Mouse (Mus musculus) kidney, adult 11 months (tissue): ENCODE results near the gene Ubap2l.

Experiments
- DNase-seq: peaks from one replicate; pipeline ENCODE4 v3.0.0; 2022

The Ubap2l gene

DNA sequence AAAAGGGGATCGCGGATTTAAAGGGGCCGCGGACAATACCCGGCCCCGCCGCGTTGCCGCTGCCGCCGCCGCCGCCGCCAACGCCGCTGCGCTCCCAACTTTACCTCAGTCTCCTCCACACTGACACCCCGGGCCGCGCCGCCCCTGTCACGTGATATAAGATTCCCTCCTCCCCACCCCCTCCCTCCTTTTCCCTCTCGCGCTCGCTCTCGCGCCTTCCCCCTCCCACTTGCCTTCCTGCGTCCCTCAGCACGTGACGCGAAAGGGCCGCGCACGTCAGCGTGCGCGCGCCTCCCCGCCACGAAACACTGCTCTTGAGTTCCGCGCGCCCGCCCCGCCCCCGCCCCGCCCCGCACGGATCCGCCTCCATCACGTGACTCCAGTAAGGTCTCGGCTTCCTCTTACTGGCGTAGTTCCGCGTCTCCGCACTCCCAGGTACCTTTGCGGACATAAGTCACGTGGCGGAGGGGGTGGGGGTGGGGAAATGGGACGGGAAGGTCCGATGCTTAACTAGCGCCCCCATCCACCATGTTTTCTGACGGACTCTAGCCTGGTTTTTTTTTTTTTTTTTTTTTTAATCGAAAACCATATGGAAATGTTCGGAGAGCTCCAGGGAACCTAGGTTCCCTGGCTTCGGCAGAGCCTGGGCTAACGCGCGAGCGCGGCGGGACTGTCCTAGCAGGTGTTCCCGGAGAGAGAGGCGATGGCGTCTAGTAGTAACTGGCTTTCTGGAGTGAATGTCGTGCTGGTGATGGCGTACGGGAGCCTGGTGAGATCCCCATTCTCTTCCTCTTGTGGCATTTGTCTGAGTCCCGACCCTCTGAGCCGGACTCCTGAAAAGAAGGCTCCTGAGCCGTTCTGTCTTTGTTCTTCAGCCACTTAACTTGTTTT is at the start of gene Ubap2l:
Ubap2l (minus strand) TSS at position 278 of the 891 bp plus-strand sequence.
- peak; percentile 96 for DNase-seq

DNA sequence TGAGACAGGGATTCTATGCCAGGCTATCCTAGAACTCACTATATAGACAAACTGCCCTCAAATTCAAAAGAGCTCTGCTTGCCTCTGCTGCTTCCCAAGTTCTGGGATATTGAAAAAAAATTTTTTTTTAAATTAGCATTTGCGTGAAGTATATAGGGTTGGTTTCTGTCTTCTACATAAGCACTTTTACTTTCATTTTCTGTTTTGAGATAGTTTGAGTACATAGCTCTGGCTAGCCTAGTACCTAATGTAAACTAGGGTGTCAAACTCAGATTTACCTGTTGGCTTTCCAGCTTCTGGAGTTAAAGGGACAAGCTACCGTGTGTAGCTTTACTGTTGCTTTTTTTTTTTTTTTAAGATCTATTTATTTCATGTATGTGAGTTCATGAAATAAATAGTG is 49.2 kb upstream of the Ubap2l start:
- no peak for DNase-seq

DNA sequence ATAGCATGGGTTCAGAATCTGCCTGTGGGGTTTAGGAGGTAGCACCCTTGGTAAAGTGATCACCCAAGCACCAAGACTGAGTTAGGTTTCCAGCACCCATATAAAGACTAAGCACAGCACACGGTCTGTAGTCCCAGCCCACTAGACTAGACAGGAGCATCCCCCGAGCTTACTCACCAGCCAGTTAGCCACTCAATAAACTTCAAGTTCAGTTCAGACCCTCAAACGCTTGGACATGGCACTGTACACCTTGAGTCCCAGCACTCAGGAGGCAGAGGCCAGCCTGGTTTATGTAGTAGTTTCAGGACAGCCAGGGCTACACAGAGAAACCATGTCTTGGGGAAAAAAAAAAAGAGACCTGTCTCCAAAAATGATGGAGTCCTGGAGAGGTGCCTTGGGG is 48.6 kb upstream of the Ubap2l start:
- no peak for DNase-seq

DNA sequence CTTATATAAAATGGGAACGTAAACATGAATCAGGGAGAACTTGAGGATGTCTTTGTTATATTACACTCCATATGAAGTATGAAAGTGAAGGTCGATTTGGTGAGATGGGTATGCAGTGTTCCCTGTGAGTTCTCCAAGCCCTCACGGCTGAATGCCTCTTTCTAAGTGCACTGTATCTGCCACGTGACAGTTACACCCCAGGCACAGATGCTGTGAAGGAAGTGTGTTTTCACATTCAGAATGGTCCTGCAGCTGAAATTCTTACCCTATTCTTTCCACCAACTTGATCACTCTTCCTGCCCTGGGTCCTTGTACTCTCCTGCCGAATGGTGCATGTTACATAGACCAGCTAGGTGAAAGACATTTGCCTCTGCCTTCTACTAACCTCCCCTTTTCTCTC is 45.5 kb upstream of the Ubap2l start:
- no peak for DNase-seq

DNA sequence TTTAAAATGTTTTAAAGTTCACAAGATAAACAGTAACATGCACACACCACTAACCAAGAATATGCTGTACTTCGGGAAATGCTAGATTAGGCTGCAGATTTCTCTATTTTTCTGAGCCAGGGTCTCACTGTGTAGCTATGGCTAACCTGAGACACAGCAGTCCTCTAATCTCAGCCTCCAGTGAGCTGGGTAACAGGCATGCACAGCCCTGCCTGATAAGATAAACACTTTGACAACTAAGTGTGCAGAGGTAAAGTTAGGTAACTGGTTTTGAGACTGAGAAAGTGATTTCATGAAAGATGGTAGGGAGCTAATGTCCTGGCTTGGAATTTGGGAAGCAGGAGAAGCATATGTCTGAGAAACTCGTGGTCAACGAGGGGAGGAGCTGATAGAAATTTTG is 42.0 kb upstream of the Ubap2l start:
- DNase-seq: no peak

DNA sequence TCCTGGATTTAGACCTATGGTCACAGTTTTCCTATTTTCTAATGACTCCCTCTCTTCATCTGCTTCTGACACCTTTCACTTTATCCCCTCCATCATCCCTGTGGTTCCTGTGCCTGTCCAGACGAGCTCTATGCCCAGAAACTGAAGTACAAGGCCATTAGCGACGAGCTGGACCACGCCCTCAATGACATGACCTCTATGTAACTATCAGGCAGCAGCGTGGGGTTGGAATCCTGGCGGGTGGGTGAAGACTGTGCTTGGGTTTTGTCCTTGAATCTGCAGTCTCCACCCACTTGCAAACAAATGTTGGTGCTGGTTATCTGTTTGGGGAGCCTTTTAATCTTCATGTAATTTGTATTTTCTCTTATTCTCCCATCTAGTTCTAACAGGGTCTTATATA is 38.5 kb upstream of the Ubap2l start:
- no peak for DNase-seq

DNA sequence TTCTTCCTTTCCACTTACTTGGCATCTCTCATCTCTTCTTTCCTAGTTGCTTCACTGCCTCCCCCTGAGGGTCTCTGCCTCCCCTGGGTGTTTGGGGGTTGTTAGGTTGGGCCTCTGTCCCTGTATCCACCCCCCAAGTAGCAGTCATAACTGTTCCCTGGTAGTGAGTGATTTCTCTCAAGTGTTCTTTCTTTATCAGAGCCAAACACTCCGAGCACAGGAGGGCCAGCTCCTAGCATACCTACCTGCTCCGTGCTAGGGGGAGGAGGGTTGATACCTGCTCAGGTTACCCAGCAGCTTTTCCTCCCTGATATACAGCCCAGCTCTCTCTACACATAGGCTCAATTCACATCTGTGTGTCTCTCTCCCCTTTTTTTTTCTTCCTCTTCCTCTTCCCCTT is 36.2 kb upstream of the Ubap2l start:
- no peak for DNase-seq

DNA sequence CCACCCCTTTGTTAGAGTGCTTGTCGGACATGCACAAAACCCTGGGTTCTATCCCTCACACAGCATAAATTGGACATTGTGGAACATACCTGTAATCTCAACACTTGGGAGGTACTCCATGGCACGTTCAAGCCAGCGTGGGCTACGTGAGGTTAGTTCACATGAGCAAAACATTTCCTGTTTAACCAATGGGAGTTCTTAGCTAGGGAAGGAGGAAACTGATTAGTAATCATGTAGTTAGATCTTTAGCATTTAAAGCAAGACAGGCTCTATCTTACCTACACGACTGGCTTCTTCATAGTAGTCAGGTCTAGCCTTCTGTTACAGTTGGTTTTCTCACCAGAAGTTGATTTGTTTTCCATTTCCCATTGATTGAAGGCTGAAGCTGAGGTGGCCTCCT is 33.6 kb upstream of the Ubap2l start:
- no peak for DNase-seq

DNA sequence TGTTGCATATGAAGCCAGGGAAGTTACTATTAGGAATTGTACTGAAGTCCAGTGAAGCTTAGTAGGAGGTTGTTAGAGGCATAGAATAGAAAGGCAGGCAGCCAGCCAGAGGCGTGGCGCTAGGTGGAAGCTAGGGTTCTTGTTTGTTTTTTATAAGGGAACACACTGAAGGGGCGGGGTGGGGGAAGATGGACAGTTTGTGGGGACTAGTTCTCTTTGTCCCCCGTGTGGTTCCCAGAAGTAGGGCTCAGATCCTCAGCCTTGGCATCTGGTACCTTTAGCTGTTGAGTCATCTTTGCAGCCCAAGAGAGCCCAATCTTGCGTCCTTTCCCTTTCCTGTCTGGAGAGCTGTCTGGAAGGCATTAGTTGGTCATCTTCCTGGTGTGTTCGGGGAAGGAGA is 32.9 kb upstream of the Ubap2l start:
- no peak for DNase-seq

DNA sequence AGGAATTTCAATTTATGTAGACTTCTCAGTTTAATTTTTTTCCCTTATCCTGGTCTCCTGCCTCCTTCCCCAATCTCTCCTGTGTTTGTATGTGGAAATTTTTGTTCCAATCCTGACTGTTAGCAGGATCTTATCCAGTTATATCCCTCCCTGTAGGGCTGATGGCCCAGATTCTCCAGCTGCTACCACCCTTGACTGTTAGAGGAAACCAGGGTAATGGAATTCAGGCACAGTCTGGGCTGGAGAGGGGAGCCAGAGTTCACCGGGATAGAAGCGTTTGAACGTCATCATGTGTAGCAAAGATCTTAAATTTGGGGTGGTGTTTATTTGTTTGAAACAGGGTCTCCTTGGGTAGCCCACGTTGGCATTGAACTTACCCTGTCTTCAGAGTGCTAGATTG is 32.4 kb upstream of the Ubap2l start:
- no peak for DNase-seq

DNA sequence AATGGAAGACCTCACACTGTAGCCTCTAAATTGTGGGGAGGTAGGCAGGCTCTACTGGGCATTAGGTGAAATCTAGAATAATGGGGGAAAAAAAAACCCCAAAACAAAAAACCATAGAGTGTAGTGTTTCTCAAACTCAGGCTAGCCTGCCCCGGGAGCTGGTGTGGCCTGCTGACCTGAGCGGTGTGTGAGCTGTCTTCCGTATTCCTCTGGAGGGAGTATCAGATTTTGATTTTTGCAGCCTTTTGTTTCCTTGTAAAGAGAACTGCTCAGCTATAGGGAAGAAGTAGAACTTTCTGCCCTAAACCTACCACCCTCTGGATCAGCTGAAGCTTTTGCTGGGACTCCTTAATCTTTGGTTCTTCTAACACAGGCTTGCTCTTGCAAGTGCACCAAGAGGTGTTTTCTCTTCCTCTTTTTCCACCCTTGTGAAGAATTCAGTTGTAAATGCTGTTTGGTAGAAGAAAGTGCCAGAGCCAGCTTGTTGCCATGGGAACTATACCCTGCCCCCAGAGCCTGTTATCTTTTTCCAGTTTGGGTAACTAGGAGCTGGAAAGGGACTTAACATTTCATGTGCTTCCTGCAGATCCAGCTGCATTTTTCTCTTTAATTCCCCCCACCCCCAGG is 31.4 kb upstream of the Ubap2l start:
- no peak for DNase-seq

DNA sequence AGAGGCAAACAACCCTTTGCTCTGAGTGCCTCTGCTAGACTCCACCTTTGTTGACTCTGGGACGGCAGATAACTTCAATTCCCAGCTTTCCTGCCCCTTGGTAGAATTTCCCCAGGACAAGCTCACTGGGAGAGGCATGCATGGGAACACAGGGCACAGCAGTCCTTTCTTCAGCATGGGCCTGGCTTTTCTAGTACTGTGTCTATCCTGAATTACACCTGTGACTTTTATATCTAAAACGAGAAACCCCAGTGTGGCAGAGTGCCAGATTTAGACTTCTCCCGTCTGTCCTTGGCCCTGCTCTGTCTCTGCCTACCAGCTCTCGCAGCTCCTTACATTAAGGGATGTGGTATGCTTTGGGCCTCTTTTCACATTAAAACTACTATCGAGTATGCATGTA is 30.6 kb upstream of the Ubap2l start:
- DNase-seq: no peak

DNA sequence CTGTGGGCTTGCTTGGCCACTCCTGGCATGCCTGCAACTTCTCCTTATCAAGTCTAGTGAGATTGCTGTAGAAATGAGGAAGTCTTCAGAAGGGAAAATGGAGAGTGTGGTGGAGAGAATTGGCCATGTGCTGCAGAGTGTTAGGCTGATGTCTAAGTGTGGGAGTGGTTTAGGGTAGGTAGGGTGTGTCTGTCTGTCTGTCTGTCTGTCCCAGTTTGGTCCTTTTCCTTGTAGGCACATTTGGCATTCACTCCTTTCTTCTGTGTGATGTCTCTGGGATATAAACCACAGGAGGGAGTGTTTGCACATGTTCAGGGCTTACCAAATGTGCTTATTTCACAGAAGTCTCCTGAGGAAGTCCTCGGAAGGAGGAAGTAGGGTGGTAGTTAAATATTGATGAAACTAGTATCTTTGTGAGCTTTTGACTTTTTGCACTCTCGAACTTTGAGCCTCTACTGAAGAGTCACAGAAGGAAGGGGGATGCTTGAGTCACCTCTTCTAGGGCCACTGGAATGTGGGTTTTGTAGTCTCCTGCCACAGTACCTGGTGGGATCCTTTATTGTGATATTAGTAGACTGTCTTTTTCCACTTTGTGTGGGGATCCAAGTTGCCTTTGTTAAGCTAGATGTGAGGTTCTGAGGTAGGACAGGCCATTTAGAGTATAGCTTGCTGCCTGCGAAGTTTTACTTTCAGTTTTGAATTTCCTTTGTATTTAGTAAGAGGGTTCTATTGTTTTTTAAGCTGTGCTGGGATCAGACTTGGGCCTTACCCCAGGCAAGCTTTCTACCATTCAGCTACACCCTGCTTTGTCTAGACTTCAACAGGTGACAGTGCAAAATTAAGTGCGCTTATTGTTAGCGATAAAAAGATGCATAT is 29.2 kb upstream of the Ubap2l start:
- peak; percentile 49 for DNase-seq

DNA sequence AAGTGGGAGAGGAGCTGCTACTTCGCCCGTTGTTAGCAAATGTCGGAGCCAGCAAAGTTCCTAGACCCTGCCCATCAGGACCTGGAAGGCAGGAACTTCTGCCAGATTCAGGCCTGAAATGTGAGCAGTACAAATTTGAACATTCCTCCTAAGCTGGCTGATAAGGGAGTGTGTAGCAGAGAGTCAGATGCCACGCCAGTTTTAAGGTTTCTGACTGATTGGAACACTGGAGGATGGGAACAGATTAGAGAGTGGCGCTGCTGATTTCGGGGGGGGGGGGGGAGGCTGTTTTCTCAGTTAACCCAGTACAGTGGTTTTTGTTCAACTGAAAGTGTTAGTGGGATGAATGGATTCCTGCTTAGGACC is 28.1 kb upstream of the Ubap2l start:
- DNase-seq: no peak

DNA sequence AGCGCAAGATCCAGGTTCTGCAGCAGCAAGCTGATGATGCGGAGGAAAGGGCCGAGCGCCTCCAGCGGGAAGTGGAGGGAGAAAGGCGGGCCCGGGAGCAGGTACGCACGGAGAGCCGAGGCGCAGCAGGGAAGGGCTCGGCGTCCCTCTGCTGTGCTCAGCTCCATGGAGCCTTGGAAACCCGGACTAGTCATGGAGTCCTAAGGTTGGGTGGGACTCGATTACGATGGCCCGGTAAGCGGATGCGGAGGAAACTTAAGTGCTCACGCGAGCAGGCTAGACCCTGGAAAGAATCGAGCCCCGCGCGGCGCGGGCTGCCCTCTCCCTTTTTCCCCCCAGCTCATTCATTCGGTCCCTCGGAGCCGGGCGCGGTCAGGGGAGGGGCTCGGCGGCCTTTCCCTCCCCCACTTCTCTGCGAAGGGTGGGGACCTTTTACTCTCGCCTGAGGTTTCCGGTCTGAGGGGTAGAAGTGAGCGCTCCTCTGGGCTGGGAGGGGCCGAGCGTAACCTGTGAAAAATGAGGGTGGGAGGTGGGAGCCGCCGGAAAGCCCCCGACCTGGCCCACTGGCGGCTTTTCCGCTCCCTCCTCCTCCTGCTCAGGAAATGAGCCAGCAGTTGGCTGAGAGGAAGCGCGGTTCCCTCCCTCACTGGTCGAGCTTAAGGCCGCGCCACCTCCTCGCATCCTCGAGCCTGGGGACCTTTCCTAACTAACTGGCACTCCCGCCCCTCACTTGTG is 27.5 kb upstream of the Ubap2l start:
- DNase-seq: peak; percentile 66

DNA sequence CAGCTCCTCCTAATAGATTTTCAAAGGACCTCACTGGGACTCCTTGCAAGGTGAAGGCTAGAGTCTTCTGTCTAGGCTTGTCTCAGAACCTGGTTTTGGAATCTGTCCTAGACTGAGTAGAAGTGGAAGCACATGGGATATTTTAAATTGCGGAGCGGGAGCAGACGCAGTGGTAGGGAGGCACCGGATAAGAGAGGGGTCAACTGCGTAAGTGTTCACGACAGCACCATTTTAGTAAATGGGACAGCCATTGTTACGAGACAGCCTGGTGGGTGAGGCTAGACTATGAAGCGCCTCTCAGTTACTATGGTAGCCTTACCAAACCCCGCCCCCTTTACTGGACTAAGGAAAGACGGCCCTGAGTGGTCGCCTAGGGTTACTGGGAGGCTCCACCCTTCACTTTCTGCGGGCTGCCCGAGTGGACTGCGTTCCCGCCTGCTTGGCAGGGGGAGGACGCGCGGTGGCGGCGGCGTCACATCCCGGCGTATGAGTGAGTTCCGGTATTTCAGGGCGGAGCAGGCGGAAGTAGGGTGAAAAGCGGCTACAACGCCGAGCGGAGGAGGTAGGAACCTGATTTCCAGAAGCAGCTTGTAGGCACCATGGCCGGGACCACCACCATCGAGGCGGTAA is 26.8 kb upstream of the Ubap2l start:
- peak; percentile 96 for DNase-seq

DNA sequence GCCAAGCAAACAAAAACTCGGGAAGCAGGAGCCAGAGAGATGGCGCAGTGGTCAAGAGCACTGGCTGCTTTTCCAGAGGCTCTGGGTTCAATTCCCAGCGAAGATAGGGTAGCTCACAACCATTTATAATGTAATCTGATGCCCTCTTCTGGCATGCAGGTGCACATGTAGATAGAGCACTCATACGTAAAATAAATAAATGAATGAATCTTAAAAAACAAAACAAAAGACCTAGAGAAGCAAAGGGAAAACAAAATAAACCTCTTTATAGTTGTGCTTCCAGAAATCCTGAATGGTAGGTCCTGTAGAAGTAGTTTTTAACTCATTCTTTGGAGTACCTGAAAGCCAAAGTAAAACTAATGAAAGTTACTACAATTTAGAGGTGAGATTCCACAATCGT is 25.8 kb upstream of the Ubap2l start:
- DNase-seq: no peak

DNA sequence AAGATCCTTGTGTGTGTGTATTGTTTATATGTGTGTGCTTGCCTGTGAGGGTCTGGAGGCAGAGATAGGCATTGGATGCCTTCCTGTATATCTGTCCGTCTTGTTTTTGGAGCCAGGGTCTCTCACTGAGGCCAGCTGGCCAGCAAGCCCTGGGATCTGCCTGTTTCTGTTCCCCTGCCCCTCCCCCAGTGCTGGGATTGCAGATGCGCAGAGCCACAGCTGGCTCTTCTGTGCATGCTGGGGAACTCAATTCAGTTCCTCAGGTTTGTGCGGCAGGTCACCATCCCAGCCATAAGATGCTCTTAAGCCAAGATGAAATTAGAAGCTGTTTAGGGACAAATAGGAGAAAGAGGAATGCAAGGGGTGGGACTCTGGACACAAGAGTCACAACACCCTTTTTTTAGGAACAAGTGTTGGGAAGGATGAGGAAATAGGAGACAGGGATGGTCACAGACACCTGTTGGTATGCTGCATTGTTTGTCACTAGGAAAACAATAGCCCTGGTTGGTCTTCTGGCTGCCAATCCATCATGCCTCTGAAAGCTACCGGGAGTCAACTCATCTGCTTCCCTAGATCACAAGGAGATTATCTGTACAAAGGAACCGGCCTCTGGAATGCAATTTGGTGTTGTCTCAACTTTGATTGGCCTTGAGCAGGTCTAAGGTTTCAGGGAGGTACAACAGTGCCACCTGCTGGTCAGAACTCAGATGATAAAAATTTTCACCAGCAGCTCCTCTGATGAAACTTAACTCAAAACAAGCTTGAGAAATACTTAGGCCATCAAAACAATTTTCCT is 24.7 kb upstream of the Ubap2l start:
- DNase-seq: peak; percentile 74

DNA sequence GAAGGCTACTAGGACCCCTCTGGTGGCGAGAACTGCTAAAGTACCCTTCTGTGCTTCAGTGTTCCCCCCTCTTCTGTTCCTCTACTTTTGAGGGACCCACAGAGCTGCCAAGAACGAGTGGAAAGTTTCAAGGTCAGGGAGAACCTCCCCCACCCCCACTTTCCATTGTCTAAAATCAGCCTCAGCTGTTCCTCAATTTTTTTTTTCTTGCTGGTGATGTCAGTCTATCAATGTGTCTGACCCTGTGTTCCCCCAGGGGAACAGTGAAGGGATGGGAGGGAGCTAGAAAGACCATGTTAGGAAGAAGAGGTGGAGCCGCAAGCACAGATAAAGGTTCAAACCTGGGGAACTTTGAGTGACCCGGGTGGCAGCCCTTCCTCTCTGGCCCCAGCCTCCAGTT is 19.9 kb upstream of the Ubap2l start, which contains the start of gene Tpm3:
Tpm3 (plus strand) TSS at position 356 of the 400 bp plus-strand sequence.
- DNase-seq: no peak

DNA sequence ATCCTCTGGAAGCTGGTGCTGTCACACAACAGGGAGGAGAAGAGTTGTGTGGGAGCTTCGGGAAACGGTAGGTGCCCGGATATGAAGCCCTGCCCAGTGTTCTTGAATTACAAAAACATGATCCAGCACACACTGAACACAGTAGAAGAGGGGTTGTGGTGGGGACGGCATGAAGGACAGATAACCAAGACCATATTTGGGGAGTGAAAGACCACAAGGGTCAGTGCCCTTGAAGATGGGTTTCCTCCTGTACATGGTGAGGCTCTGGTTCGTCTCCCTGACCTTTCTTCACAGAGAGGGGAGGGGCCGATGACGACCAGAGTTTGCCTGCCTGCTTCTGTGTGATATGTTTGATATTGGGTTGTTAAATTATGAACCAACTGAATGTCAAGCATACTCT is 17.3 kb upstream of the Ubap2l start:
- no peak for DNase-seq

DNA sequence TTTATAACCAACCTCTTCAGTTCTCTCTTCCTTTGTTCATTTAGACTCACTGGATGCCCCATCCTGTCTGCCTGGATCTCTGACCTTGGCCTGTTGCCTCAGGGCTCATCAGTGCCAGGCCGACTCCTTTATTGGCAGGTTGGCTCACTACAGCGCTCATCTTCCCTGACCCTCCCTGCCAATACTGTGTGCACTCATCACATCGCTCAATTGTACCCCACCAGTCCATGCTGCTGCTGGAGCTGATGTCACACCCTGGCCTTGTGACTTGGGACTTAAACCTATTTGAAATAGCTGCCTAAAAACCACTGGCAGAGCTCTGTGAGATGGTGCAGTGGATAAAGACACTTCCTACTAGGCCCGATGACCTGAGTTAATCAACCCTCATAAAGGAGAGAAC is 15.4 kb upstream of the Ubap2l start:
- DNase-seq: no peak

DNA sequence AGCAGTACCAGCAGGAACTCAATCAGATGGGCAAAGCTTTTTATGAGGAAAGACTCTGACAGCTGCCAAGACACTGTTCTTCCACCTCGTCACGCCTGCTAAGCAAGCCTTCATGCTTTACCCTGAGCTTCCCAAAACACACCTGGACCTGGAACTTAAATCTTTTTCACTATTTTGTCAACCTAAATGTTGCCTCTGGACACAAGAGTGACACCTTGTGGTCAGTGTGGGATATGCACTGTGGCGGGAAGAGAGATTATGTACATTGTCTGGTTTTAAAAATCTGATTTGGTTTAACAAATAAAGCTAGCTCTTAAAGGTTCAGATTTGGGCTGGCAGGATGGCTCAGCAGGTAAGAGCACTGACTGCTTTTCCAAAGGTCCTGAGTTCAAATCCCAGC is 13.1 kb upstream of the Ubap2l start:
- DNase-seq: no peak
